ENCODE assay signal across 8 mouse cellular contexts in the genomic region with DNA sequence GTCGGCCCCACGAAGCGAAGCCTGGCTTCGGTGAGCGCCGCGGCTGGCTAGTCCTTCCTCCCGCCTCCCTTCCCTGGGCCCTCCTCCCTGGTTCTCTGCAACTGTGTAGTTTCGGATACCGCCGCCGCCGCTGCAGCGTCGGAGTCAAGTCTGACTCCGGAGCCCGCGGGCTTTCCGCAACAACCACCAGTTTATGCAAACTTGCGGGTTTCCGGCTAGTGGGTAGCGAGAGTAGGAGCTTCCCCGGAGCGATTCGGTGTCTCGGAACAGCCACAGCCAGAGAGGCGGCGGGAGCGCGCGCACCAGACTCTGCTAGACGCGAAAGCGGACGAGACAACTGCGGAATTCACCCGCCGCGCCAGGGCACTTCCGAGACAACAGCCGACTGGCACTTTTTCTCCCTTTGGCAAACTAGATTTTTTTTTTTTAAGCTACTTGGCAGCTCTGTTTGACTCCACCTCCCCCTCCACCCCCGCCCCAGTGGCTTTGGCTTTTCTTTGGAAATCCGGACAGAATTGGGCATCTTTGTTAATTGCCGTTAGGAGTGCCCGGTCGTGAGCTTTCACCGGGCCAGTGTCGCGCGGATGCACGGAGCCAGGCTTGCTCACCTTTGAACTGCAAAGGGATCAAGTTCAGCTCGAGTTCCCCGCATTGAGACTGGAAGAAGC. TPM values are rescaled to one million over a fixed set of nuclear protein-coding genes. Genes with fewer than 3 reads are reported as not detected.
DNase-seq lines count a peak whose midpoint lies in the region; ATAC-seq and TF ChIP-seq lines count a peak whose summit lies in the region.

No protein-coding gene starts in this region.

- H3K27me3 ChIP-seq in kidney, adult 2 months (replicated peaks; ENCODE audit: control insufficient read depth, insufficient read depth, low read length): no peaks in the 10 kb centered on the region; the same call in 1 of the 2 replicates
- H3K27me3 ChIP-seq in midbrain, postnatal 0 days (ENCODE audit: insufficient read depth, low read length): no peaks in the 10 kb centered on the region
- no peaks in the 10 kb centered on the region for H3K27me3 ChIP-seq in stomach, embryonic 15.5 days (replicated peaks)

- no peaks in the 10 kb centered on the region for H3K4me1 ChIP-seq in kidney, adult 2 months (ENCODE audit: control insufficient read depth, insufficient read depth, low read length)
- no peaks in the 10 kb centered on the region for H3K4me1 ChIP-seq in midbrain, postnatal 0 days (ENCODE audit: insufficient read depth, low read length)
- H3K4me1 ChIP-seq in stomach, embryonic 15.5 days: 0 out of 2 replicates have a peak, but pooled peaks cover 7% of the 10 kb centered on the region

- peak overlapping the region; percentile 81 for H3K9ac ChIP-seq in midbrain, postnatal 0 days (replicated peaks; ENCODE audit: low read length, poor library complexity, severe bottlenecking)
- H3K9ac ChIP-seq in stomach, embryonic 15.5 days: peak overlapping the region; percentile 60

- WGBS in kidney, adult 2 months: under 1% methylated on average over 53 of the region's 53 CpGs
- WGBS in midbrain, postnatal 0 days: under 1% methylated on average over 53 of the region's 53 CpGs
- under 1% methylated on average over 53 of the region's 53 CpGs for whole genome bisulfite sequencing in stomach, embryonic 15.5 days

- TF ChIP-seq CTCF in kidney, adult 2 months (conservative IDR thresholded peaks at IDR 0.05; ENCODE audit: insufficient read depth, insufficient read length, low read depth, low read length): no peak
- no peak for TF ChIP-seq CTCF in midbrain, postnatal 0 days (IDR thresholded peaks at IDR 0.05)

- DNase-seq in adrenal gland, adult (ENCODE audit: inconsistent age in 2 of 2, low spot score in 1 of 2): peak; percentile 17 to 57
- DNase-seq in adrenal gland, adult 8-10 months: no peak
- peak; percentile 77 for DNase-seq in embryo, embryonic 9.5 days (ENCODE audit: extremely low spot score)
- DNase-seq in heart, adult 18-20 months: peak; percentile 57 to 70
- DNase-seq in kidney, adult 2 months: peak; percentile 40
- peak; percentile 64 for DNase-seq in liver
- peak; percentile 81 for DNase-seq in midbrain, postnatal 0 days (ENCODE audit: low spot score)

- H3K36me3 ChIP-seq in kidney, adult 2 months (ENCODE audit: control insufficient read depth, insufficient read depth, low read length): no peaks in the 10 kb centered on the region
- no peaks in the 10 kb centered on the region for H3K36me3 ChIP-seq in midbrain, postnatal 0 days (ENCODE audit: insufficient read depth, low read length)
- no peaks in the 10 kb centered on the region for H3K36me3 ChIP-seq in stomach, embryonic 15.5 days

- peak overlapping the region; percentile 70 for H3K4me3 ChIP-seq in kidney, adult 2 months (ENCODE audit: insufficient read depth, low read depth, low read length)
- peak overlapping the region; percentile 84 for H3K4me3 ChIP-seq in midbrain, postnatal 0 days (ENCODE audit: low read depth, low read length)
- peak overlapping the region; percentile 70 for H3K4me3 ChIP-seq in stomach, embryonic 15.5 days (replicated peaks)

- peak overlapping the region; percentile 11; the same call in 1 of the 2 replicates for H3K27ac ChIP-seq in kidney, adult 2 months (ENCODE audit: insufficient read depth, low read depth, low read length)
- H3K27ac ChIP-seq in midbrain, postnatal 0 days (ENCODE audit: low read depth, low read length): peak overlapping the region; percentile 86
- H3K27ac ChIP-seq in stomach, embryonic 15.5 days: peak overlapping the region; percentile 95

- ATAC-seq in midbrain, postnatal 0 days (ENCODE audit: low FRiP score): no peak
- no peak for ATAC-seq in stomach, embryonic 15.5 days (ENCODE audit: insufficient read depth, low FRiP score, low read depth)

- no peaks in the 10 kb centered on the region for H3K9me3 ChIP-seq in midbrain, postnatal 0 days (ENCODE audit: low read length)
- H3K9me3 ChIP-seq in stomach, embryonic 15.5 days: no peaks in the 10 kb centered on the region

- TF ChIP-seq POLR2A in kidney, adult 2 months (IDR thresholded peaks at IDR 0.05; ENCODE audit: low read depth, low read length): no peak

- H3K4me2 ChIP-seq in midbrain, postnatal 0 days (ENCODE audit: low read depth, low read length, poor library complexity, severe bottlenecking): peak overlapping the region; percentile 72
- peak overlapping the region; percentile 93 for H3K4me2 ChIP-seq in stomach, embryonic 15.5 days

RNA-seq across cellular contexts. Expression of gene Pcdh7, which starts 0.4 kb away (rescaled TPM):
- total RNA-seq in adrenal gland, adult 8-10 months (2022): 1 to 10 TPM; 1.6 to 3.4 (median 2.0) TPM
- 10 to 100 TPM; 83.9 to 89.1 TPM for total RNA-seq in heart, adult 18-20 months (2021)
- polyA plus RNA-seq in kidney, adult 2 months (2012; rRNA removed): 7.1 and 7.6 TPM in 2 replicates
- total RNA-seq in midbrain, postnatal 0 days (2014; rRNA removed): 157 and 178 TPM in 2 replicates
- 25.4 and 29.6 TPM in 2 replicates for polyA plus RNA-seq in midbrain, postnatal 0 days (2015; fragmentation: Nextera tagmentation; extraction: Ambion mirVana)
- 9.5 and 10.0 TPM in 2 replicates for polyA plus RNA-seq in stomach, embryonic 15.5 days (2015; fragmentation: Nextera tagmentation; extraction: Ambion mirVana)

Comparison
In these comparisons a context has a peak if more than half of its experiments do, and no peak if none do; other contexts are left out.
1. H3K27ac ChIP-seq: peak in every context shown above with its lines; median percentile 95 in stomach, embryonic 15.5 days; 86 in midbrain, postnatal 0 days; 11 in kidney, adult 2 months.
2. RNA of gene Pcdh7, which starts 0.4 kb away (total RNA-seq): 157 to 178 TPM in midbrain, postnatal 0 days and 83.9 to 89.1 TPM in heart, adult 18-20 months; 1.6 to 3.4 TPM in adrenal gland, adult 8-10 months; every median in the first group is over 10 times any median in the second.
3. Peak in every context shown above with its lines, with median percentiles within 50 percentile points of each other: H3K4me3 ChIP-seq.